ENCODE assay signal across 22 mouse cellular contexts in genomic region chr8:86897726-86898419, GRCm38 (mm10). TPM values are rescaled to one million over a fixed set of nuclear protein-coding genes. Genes with fewer than 3 reads are reported as not detected.
DNase-seq lines count a peak whose midpoint lies in the region; ATAC-seq and TF ChIP-seq lines count a peak whose summit lies in the region.
"Had no signal": no experiment of that assay in that cellular context is flagged by ENCODE, and none has a peak within 500 bp of the region (broad histone marks: within the 10 kb centered on the region; RNA-seq: fewer than 3 reads in every experiment).

No protein-coding gene starts in this region.

- 0 out of 2 replicates have a peak, but pooled peaks have one; percentile 8 for ATAC-seq in lung, embryonic 14.5 days (ENCODE audit: insufficient read depth)
- peak; percentile 79 for ATAC-seq in liver, embryonic 14.5 days (ENCODE audit: insufficient read depth)
- ATAC-seq in stomach, embryonic 14.5 days (ENCODE audit: insufficient number of reproducible peaks, insufficient read depth, low FRiP score, low read depth), result peak; percentile 42; the same call in 1 of the 2 replicates
- no peak for ATAC-seq in forebrain, embryonic 16.5 days
- no peak for ATAC-seq in erythroblast, adult 5-6 weeks (replicated peaks; ENCODE audit: low FRiP score, poor library complexity, severe bottlenecking)

- no peaks in the 10 kb centered on the region for H3K9me3 ChIP-seq in lung, embryonic 14.5 days (ENCODE audit: low read depth, low read length)
- H3K9me3 ChIP-seq in liver, embryonic 14.5 days (ENCODE audit: control insufficient read depth, low read length), result no peaks in the 10 kb centered on the region
- H3K9me3 ChIP-seq in stomach, embryonic 14.5 days (ENCODE audit: control insufficient read depth, low read depth, low read length), result no peaks in the 10 kb centered on the region
- H3K9me3 ChIP-seq in forebrain, embryonic 16.5 days (ENCODE audit: control insufficient read depth, low read length), result no peaks in the 10 kb centered on the region
- H3K9me3 ChIP-seq: hindbrain, embryonic 13.5 days; limb, embryonic 12.5 days had no signal

- H3K36me3 ChIP-seq in lung, embryonic 14.5 days (ENCODE audit: insufficient read depth), result no peaks in the 10 kb centered on the region
- H3K36me3 ChIP-seq in liver, embryonic 14.5 days (replicated peaks; ENCODE audit: control insufficient read depth, insufficient read depth, low read depth), result no peaks in the 10 kb centered on the region
- H3K36me3 ChIP-seq in stomach, embryonic 14.5 days (ENCODE audit: control insufficient read depth, insufficient read depth, low read length), result no peaks in the 10 kb centered on the region
- H3K36me3 ChIP-seq in forebrain, embryonic 16.5 days (ENCODE audit: control insufficient read depth, insufficient read depth), result no peaks in the 10 kb centered on the region
- H3K36me3 ChIP-seq: hindbrain, embryonic 13.5 days; limb, embryonic 12.5 days had no signal

- H3K4me1 ChIP-seq in lung, embryonic 14.5 days (ENCODE audit: insufficient read depth), result no peaks in the 10 kb centered on the region
- H3K4me1 ChIP-seq in liver, embryonic 14.5 days (replicated peaks; ENCODE audit: control insufficient read depth in 2 of 2, insufficient read depth in 2 of 2, low read length in 1 of 2), result peaks cover 0 to 13% of the 10 kb centered on the region in 2 experiments; a peak in 2 of 4 replicates
- no peaks in the 10 kb centered on the region for H3K4me1 ChIP-seq in stomach, embryonic 14.5 days (ENCODE audit: control insufficient read depth, insufficient read depth, low read length)
- no peaks in the 10 kb centered on the region for H3K4me1 ChIP-seq in forebrain, embryonic 16.5 days (replicated peaks; ENCODE audit: control insufficient read depth, insufficient read depth, low read length)
- H3K4me1 ChIP-seq: hindbrain, embryonic 13.5 days had no signal

- no peak for DNase-seq in lung, embryonic 14.5 days
- DNase-seq in lung, postnatal 25 days (ENCODE audit: low spot score), result no peak
- no peak for DNase-seq in liver, embryonic 14.5 days (ENCODE audit: low read depth in 3 of 3, low spot score in 3 of 3)
- no peak for DNase-seq in thymus, adult 18-20 months
- DNase-seq: adrenal gland, postnatal 36 days; cerebellum, adult 11-12 months; cerebellum, postnatal 14 days; embryo, embryonic 11 days; heart, postnatal 10 days; kidney, adult 18-20 months; kidney, postnatal 10 days; midbrain, embryonic 14.5 days; spleen, adult 18-20 months; thymus, postnatal 14 days had no signal

- TF ChIP-seq CTCF in lung, embryonic 14.5 days (IDR thresholded peaks at IDR 0.05; ENCODE audit: low read depth), result no peak
- TF ChIP-seq CTCF in liver, embryonic 14.5 days (IDR thresholded peaks at IDR 0.05; ENCODE audit: low read depth), result no peak

- no peak overlapping the region for H3K27ac ChIP-seq in lung, embryonic 14.5 days (ENCODE audit: low read depth)
- H3K27ac ChIP-seq in liver, embryonic 14.5 days, result no peak overlapping the region
- peak overlapping the region; percentile 3; the same call in 1 of the 2 replicates for H3K27ac ChIP-seq in stomach, embryonic 14.5 days (ENCODE audit: low read length)
- no peak overlapping the region for H3K27ac ChIP-seq in forebrain, embryonic 16.5 days (ENCODE audit: low read length)
- H3K27ac ChIP-seq: hindbrain, embryonic 13.5 days; limb, embryonic 12.5 days had no signal

- 40% methylated on average over 7 of the region's 7 CpGs for WGBS in lung, embryonic 14.5 days
- WGBS in liver, embryonic 14.5 days (ENCODE audit: insufficient replicate concordance), result 14% methylated on average over 7 of the region's 7 CpGs
- 52% methylated on average over 7 of the region's 7 CpGs for WGBS in stomach, embryonic 14.5 days
- 83% methylated on average over 7 of the region's 7 CpGs for WGBS in forebrain, embryonic 16.5 days

- H3K4me3 ChIP-seq in lung, embryonic 14.5 days (ENCODE audit: low read depth, low read length), result no peak overlapping the region
- H3K4me3 ChIP-seq in liver, embryonic 14.5 days (ENCODE audit: insufficient read depth in 1 of 2, low read depth in 2 of 2, low read length in 2 of 2), result no peak overlapping the region
- H3K4me3 ChIP-seq in stomach, embryonic 14.5 days (ENCODE audit: low read depth, low read length), result no peak overlapping the region
- no peak overlapping the region for H3K4me3 ChIP-seq in forebrain, embryonic 16.5 days (replicated peaks; ENCODE audit: low read length)
- H3K4me3 ChIP-seq: hindbrain, embryonic 13.5 days; limb, embryonic 12.5 days; myocyte had no signal

- no peak overlapping the region for H3K4me2 ChIP-seq in lung, embryonic 14.5 days
- no peak overlapping the region for H3K4me2 ChIP-seq in liver, embryonic 14.5 days (ENCODE audit: low read depth)
- H3K4me2 ChIP-seq in stomach, embryonic 14.5 days (replicated peaks; ENCODE audit: low read depth, low read length), result no peak overlapping the region
- no peak overlapping the region for H3K4me2 ChIP-seq in forebrain, embryonic 16.5 days (ENCODE audit: low read length)
- H3K4me2 ChIP-seq: heart, embryonic 11.5 days; hindbrain, embryonic 13.5 days; limb, embryonic 12.5 days had no signal

- no peak overlapping the region for H3K9ac ChIP-seq in lung, embryonic 14.5 days
- H3K9ac ChIP-seq in liver, embryonic 14.5 days (replicated peaks), result no peak overlapping the region
- H3K9ac ChIP-seq in stomach, embryonic 14.5 days (replicated peaks; ENCODE audit: low read depth, low read length), result no peak overlapping the region
- no peak overlapping the region for H3K9ac ChIP-seq in forebrain, embryonic 16.5 days (replicated peaks; ENCODE audit: low read depth, low read length)
- H3K9ac ChIP-seq: hindbrain, embryonic 13.5 days; limb, embryonic 12.5 days had no signal

- TF ChIP-seq EP300 in liver, embryonic 14.5 days (IDR thresholded peaks at IDR 0.05; ENCODE audit: low read depth), result peak; percentile 35; the same call in 1 of the 2 replicates

- H3K27me3 ChIP-seq in lung, embryonic 14.5 days (ENCODE audit: insufficient read depth, low read length), result no peaks in the 10 kb centered on the region
- no peaks in the 10 kb centered on the region for H3K27me3 ChIP-seq in liver, embryonic 14.5 days (ENCODE audit: control insufficient read depth, insufficient read depth, low read length)
- H3K27me3 ChIP-seq in stomach, embryonic 14.5 days (ENCODE audit: control insufficient read depth, insufficient read depth, low read length), result no peaks in the 10 kb centered on the region
- no peaks in the 10 kb centered on the region; the same call in 1 of the 2 replicates for H3K27me3 ChIP-seq in forebrain, embryonic 16.5 days (replicated peaks; ENCODE audit: control insufficient read depth, insufficient read depth, low read length)
- H3K27me3 ChIP-seq: CH12.LX; hindbrain, embryonic 13.5 days; limb, embryonic 12.5 days had no signal

RNA-seq across cellular contexts. Expression of gene N4bp1, which starts 12.8 kb away (rescaled TPM):
- 11.3 and 11.5 TPM in 2 replicates for polyA plus RNA-seq in lung, embryonic 14.5 days (2014; fragmentation: Nextera tagmentation; extraction: Ambion mirVana)
- 2.7 and 3.1 TPM in 2 replicates for polyA plus RNA-seq in liver, embryonic 14.5 days (2012; rRNA removed)
- 2.1 and 2.8 TPM in 2 replicates for polyA plus RNA-seq in liver, embryonic 14.5 days (2014; fragmentation: Nextera tagmentation; extraction: Ambion mirVana)
- polyA plus RNA-seq in stomach, embryonic 14.5 days (2014; fragmentation: Nextera tagmentation; extraction: Ambion mirVana), result 13.1 and 13.3 TPM in 2 replicates
- polyA plus RNA-seq in forebrain, embryonic 16.5 days (2015; fragmentation: Nextera tagmentation; extraction: Ambion mirVana), result 9.6 and 10.3 TPM in 2 replicates
- total RNA-seq in erythroblast, adult 5-6 weeks (2015; ENCODE audit: low replicate concordance), result 5.0 and 10.7 TPM in 2 replicates
- 6.0 and 8.4 TPM in 2 replicates for total RNA-seq in erythroblast, adult 5-6 weeks (2017; ENCODE audit: low replicate concordance)

Comparison
In these comparisons a context has a peak if more than half of its experiments do, and no peak if none do; other contexts are left out.
1. ATAC-seq: peak in lung, embryonic 14.5 days (single experiment), liver, embryonic 14.5 days (single experiment) and stomach, embryonic 14.5 days (single experiment); none in forebrain, embryonic 16.5 days (single experiment) and erythroblast, adult 5-6 weeks (single experiment).